Mouse (Mus musculus): Measurements from ENCODE around the gene Cyfip1. TPM values are rescaled to one million over a fixed set of nuclear protein-coding genes. Genes with fewer than 3 reads are reported as not detected.

The Cyfip1 gene
- 55.0 and 59.8 TPM in 2 replicates for total RNA-seq (2012; rRNA removed)

DNA sequence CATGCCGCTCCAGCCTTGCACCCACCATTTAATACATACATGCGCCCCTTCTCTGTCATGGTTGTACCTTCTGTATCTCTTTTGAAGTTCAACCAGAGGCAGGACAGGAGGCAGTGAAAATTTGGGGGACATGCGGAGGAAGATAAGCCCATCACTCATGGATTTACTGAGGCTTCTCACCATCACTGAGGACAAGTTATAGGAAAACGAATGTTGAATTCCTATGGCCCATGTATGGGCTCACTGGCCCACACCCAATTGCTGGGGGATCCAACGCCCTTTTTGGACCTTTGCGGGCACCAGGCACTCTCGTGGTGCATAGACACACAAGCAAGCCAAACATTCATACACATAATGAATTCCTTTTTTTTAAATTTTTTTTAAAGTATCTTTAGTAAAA is at the start of gene Cyfip1:
Cyfip1 (plus strand) TSS at position 301 of the 400 bp plus-strand sequence.
- TF ChIP-seq CHD2 (IDR thresholded peaks at IDR 0.05; ENCODE audit: low read depth, low read length) (no peak), HCFC1 (IDR thresholded peaks at IDR 0.05; ENCODE audit: borderline replicate concordance, insufficient read depth, low read length) (no peak), ZC3H11A (IDR thresholded peaks at IDR 0.05; ENCODE audit: borderline replicate concordance, low read depth, low read length) (no peak), MAFK (IDR thresholded peaks at IDR 0.05; ENCODE audit: insufficient read depth, low read depth, low read length) (no peak), ZNF384 (IDR thresholded peaks at IDR 0.05; ENCODE audit: low read depth, low read length) (no peak)
- H3K27ac ChIP-seq (ENCODE audit: insufficient read depth, low read depth, low read length, poor library complexity, severe bottlenecking), result peak within 1 kb of the TSS; percentile 82
- H3K4me3 ChIP-seq (ENCODE audit: insufficient read depth in 1 of 2, low read depth in 1 of 2, low read length in 2 of 2, poor library complexity in 1 of 2, severe bottlenecking in 1 of 2), result peak within 1 kb of the TSS; percentile 92 to 95
- H3K36me3 ChIP-seq (ENCODE audit: control insufficient read depth, insufficient read depth, low read length, poor library complexity, severe bottlenecking), result no peaks in the 10 kb centered on the region
- DNase-seq (ENCODE audit: low read depth, low spot score), result no peak
- in situ Hi-C loops (cut with MboI; ENCODE audit: low sequenced_read_pairs in 2 of 2, unreplicated experiment in 2 of 2), result no loop called here
- no peaks in the 10 kb centered on the region for H3K9me3 ChIP-seq (ENCODE audit: control insufficient read depth, insufficient read depth, low read depth, low read length)
- peaks cover 5 to 7% of the 10 kb centered on the region in 2 experiments; a peak in 2 of 4 replicates for H3K4me1 ChIP-seq (ENCODE audit: control insufficient read depth in 2 of 2, insufficient read depth in 2 of 2, low read length in 2 of 2, poor library complexity in 1 of 2)
- peak within 1 kb of the TSS; percentile 93 for H3K9ac ChIP-seq (ENCODE audit: insufficient read depth, low read depth, low read length, poor library complexity, severe bottlenecking)

DNA sequence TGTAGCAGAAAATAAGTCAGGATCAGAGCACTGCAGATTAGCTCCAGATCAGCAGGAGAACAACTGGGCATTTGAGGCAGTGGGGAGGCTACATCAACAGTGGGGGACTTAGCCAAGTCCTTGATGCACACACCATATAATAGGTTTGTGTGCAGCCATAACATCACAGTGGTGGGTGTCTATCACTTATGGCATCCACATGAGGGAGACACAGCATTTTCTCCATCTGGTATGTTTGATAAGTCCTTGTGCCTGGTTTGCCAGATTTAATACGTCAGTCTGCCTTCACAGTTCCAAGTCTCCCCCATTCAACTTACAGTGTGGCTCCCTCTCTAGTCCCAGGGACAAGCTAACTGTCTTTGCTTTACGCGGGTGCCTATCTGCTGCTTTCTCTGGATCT is 49.3 kb upstream of the Cyfip1 start:
- Histone ChIP-seq H3K4me3 (ENCODE audit: insufficient read depth in 1 of 2, low read depth in 1 of 2, low read length in 2 of 2, poor library complexity in 1 of 2, severe bottlenecking in 1 of 2) (no peak overlapping the region), H3K36me3 (ENCODE audit: control insufficient read depth, insufficient read depth, low read length, poor library complexity, severe bottlenecking) (peaks cover 5% of the 10 kb centered on the region; the same call in 1 of the 2 replicates), H3K9me3 (ENCODE audit: control insufficient read depth, insufficient read depth, low read depth, low read length) (no peaks in the 10 kb centered on the region), H3K9ac (ENCODE audit: insufficient read depth, low read depth, low read length, poor library complexity, severe bottlenecking) (no peak overlapping the region), H3K4me1 (ENCODE audit: control insufficient read depth in 2 of 2, insufficient read depth in 2 of 2, low read length in 2 of 2, poor library complexity in 1 of 2) (0 out of 4 replicates have a peak, but pooled peaks cover 0 to 2% of the 10 kb centered on the region in 2 experiments), H3K27ac (ENCODE audit: insufficient read depth, low read depth, low read length, poor library complexity, severe bottlenecking) (no peak overlapping the region)
- in situ Hi-C loops (cut with MboI; ENCODE audit: low sequenced_read_pairs in 2 of 2, unreplicated experiment in 2 of 2), result no loop called here
- DNase-seq (ENCODE audit: low read depth, low spot score), result no peak
- TF ChIP-seq CHD2 (IDR thresholded peaks at IDR 0.05; ENCODE audit: low read depth, low read length) (no peak), ZNF384 (IDR thresholded peaks at IDR 0.05; ENCODE audit: low read depth, low read length) (no peak), HCFC1 (IDR thresholded peaks at IDR 0.05; ENCODE audit: borderline replicate concordance, insufficient read depth, low read length) (no peak), MAFK (IDR thresholded peaks at IDR 0.05; ENCODE audit: insufficient read depth, low read depth, low read length) (no peak), ZC3H11A (IDR thresholded peaks at IDR 0.05; ENCODE audit: borderline replicate concordance, low read depth, low read length) (no peak)

DNA sequence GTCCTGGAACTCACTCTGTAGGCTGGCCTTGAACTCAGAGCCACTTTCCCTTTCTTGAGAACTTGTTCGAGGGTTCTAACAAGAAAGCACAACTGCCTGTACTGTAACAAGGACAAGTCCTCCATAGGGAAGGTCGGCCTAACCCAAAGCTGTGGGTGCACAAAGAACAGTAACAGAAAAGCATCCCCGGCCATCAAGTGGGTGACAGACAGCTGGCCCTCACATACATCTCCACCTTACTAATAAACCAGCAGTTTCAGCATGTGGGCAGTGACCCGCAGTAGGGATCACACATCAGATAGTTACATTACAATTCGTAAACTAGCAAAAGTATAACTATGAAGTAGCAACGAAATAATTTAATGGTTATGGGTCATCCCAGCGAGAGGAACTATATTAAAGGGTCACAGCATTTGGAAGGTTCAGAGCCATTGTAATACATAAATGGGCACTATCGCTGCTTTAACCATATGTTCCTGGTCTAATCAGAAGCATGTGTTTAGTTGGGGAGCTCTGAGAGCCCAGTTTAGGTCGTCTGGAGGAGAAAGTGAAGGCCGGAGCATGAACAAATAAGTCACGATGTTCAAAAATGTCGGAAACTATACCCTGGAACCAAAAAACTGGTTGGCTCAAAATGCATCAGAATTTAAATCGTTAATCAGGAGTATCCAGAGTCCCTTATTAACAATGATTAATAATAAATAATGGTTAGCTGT is 48.2 kb upstream of the Cyfip1 start:
- Histone ChIP-seq H3K9ac (ENCODE audit: insufficient read depth, low read depth, low read length, poor library complexity, severe bottlenecking) (peak overlapping the region; percentile 80; the same call in 1 of the 2 replicates), H3K27ac (ENCODE audit: insufficient read depth, low read depth, low read length, poor library complexity, severe bottlenecking) (no peak overlapping the region), H3K9me3 (ENCODE audit: control insufficient read depth, insufficient read depth, low read depth, low read length) (no peaks in the 10 kb centered on the region), H3K4me3 (ENCODE audit: insufficient read depth in 1 of 2, low read depth in 1 of 2, low read length in 2 of 2, poor library complexity in 1 of 2, severe bottlenecking in 1 of 2) (peak overlapping the region; percentile 85 to 92), H3K36me3 (ENCODE audit: control insufficient read depth, insufficient read depth, low read length, poor library complexity, severe bottlenecking) (peaks cover 9% of the 10 kb centered on the region), H3K4me1 (ENCODE audit: control insufficient read depth in 2 of 2, insufficient read depth in 2 of 2, low read length in 2 of 2, poor library complexity in 1 of 2) (0 out of 4 replicates have a peak, but pooled peaks cover 0 to 2% of the 10 kb centered on the region in 2 experiments)
- no peak for DNase-seq (ENCODE audit: low read depth, low spot score)
- in situ Hi-C loops (cut with MboI; ENCODE audit: low sequenced_read_pairs in 2 of 2, unreplicated experiment in 2 of 2), result no loop called here
- TF ChIP-seq ZNF384 (IDR thresholded peaks at IDR 0.05; ENCODE audit: low read depth, low read length) (no peak), ZC3H11A (IDR thresholded peaks at IDR 0.05; ENCODE audit: borderline replicate concordance, low read depth, low read length) (no peak), HCFC1 (IDR thresholded peaks at IDR 0.05; ENCODE audit: borderline replicate concordance, insufficient read depth, low read length) (no peak), MAFK (IDR thresholded peaks at IDR 0.05; ENCODE audit: insufficient read depth, low read depth, low read length) (no peak), CHD2 (IDR thresholded peaks at IDR 0.05; ENCODE audit: low read depth, low read length) (no peak)

DNA sequence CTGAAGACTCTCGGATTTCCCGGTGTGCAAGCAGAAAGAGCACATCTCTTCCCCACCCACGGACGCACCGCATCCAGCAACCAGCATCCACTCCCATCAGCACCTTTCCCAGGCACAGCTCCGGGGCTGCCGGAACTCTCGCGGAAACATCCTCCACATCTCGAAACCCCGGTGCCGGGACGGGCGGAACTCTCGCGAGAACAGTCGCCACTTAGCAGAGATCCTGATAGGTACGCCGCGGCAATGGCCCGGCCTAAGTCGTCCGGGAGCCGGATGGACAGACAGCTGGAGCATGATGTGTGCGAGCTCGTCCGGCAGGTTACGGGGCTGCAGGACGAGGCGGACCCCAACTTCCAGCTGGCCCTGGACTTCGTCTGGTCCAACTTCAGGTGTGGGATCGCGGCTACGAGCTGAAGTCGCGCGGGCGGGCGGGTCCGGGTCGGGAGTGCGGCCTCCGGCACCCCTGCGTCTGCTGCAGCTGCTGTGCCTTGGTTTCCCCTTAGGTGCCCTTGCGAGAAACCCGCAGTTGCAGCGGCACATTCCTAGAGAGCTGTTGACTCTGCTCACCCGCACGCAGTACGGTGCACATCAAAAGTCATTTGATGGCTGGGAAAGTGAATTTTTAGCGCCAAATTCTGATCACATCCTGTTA is 47.5 kb upstream of the Cyfip1 start, which contains the start of gene Tubgcp5:
Tubgcp5 (plus strand) TSS at position 203 of the 652 bp plus-strand sequence.
- peaks cover 9% of the 10 kb centered on the region for H3K36me3 ChIP-seq (ENCODE audit: control insufficient read depth, insufficient read depth, low read length, poor library complexity, severe bottlenecking)
- peak within 1 kb of the TSS; percentile 85 to 92 for H3K4me3 ChIP-seq (ENCODE audit: insufficient read depth in 1 of 2, low read depth in 1 of 2, low read length in 2 of 2, poor library complexity in 1 of 2, severe bottlenecking in 1 of 2)
- no peak within 1 kb of the TSS for H3K27ac ChIP-seq (ENCODE audit: insufficient read depth, low read depth, low read length, poor library complexity, severe bottlenecking)
- DNase-seq (ENCODE audit: low read depth, low spot score), result peak; percentile 96
- peak within 1 kb of the TSS; percentile 98 for H3K9ac ChIP-seq (ENCODE audit: insufficient read depth, low read depth, low read length, poor library complexity, severe bottlenecking)
- no peaks in the 10 kb centered on the region for H3K9me3 ChIP-seq (ENCODE audit: control insufficient read depth, insufficient read depth, low read depth, low read length)
- in situ Hi-C loops (cut with MboI; ENCODE audit: low sequenced_read_pairs in 2 of 2, unreplicated experiment in 2 of 2), result no loop called here
- TF ChIP-seq ZNF384 (IDR thresholded peaks at IDR 0.05; ENCODE audit: low read depth, low read length) (no peak), HCFC1 (IDR thresholded peaks at IDR 0.05; ENCODE audit: borderline replicate concordance, insufficient read depth, low read length) (peak; percentile 60; the same call in 1 of the 2 replicates), MAFK (IDR thresholded peaks at IDR 0.05; ENCODE audit: insufficient read depth, low read depth, low read length) (no peak), ZC3H11A (IDR thresholded peaks at IDR 0.05; ENCODE audit: borderline replicate concordance, low read depth, low read length) (no peak), CHD2 (IDR thresholded peaks at IDR 0.05; ENCODE audit: low read depth, low read length) (peak; percentile 97)
- 0 out of 4 replicates have a peak, but pooled peaks cover 0 to 2% of the 10 kb centered on the region in 2 experiments for H3K4me1 ChIP-seq (ENCODE audit: control insufficient read depth in 2 of 2, insufficient read depth in 2 of 2, low read length in 2 of 2, poor library complexity in 1 of 2)

Measured in ES-E14 (cell line).